Mouse (Mus musculus): ENCODE measurements around the gene Rad51b. TPM values are rescaled to one million over a fixed set of nuclear protein-coding genes. Genes with fewer than 3 reads are reported as not detected.

The Rad51b gene
- polyA plus RNA-seq, 1 experiment, result 13.8 TPM

GRCm38 (mm10) chr12:79389971-79390370 is 92.9 kb downstream of the Rad51b start:
- Histone ChIP-seq H3K9ac (ENCODE audit: low read depth, poor library complexity, severe bottlenecking) (no peak overlapping the region), H3K27ac (ENCODE audit: insufficient read depth, low read length) (no peak overlapping the region), H3K36me3 (ENCODE audit: control insufficient read depth, insufficient read depth, low read length, poor library complexity, severe bottlenecking) (no peaks in the 10 kb centered on the region), H3K4me1 (ENCODE audit: control insufficient read depth, insufficient read depth, low read length) (no peaks in the 10 kb centered on the region), H3K9me3 (replicated peaks; ENCODE audit: control insufficient read depth, insufficient read depth, low read length, poor library complexity, severe bottlenecking) (no peaks in the 10 kb centered on the region), H3K4me3 (ENCODE audit: low read depth, low read length) (no peak overlapping the region), H3K27me3 (ENCODE audit: control insufficient read depth, insufficient read depth, low read length, poor library complexity, severe bottlenecking) (no peaks in the 10 kb centered on the region)
- TF ChIP-seq EP300 (IDR thresholded peaks at IDR 0.05; ENCODE audit: insufficient read depth, low read depth, low read length), result no peak
- TF ChIP-seq POLR2A (IDR thresholded peaks at IDR 0.05; ENCODE audit: insufficient read depth, low read length), result no peak
- no peak for TF ChIP-seq CTCF (IDR thresholded peaks at IDR 0.05; ENCODE audit: low read depth, low read length)

GRCm38 (mm10) chr12:79393636-79394035 is 96.6 kb downstream of the Rad51b start:
- Histone ChIP-seq H3K4me1 (ENCODE audit: control insufficient read depth, insufficient read depth, low read length) (no peaks in the 10 kb centered on the region), H3K9ac (ENCODE audit: low read depth, poor library complexity, severe bottlenecking) (no peak overlapping the region), H3K27me3 (ENCODE audit: control insufficient read depth, insufficient read depth, low read length, poor library complexity, severe bottlenecking) (no peaks in the 10 kb centered on the region), H3K9me3 (replicated peaks; ENCODE audit: control insufficient read depth, insufficient read depth, low read length, poor library complexity, severe bottlenecking) (no peaks in the 10 kb centered on the region), H3K36me3 (ENCODE audit: control insufficient read depth, insufficient read depth, low read length, poor library complexity, severe bottlenecking) (no peaks in the 10 kb centered on the region), H3K27ac (ENCODE audit: insufficient read depth, low read length) (no peak overlapping the region), H3K4me3 (ENCODE audit: low read depth, low read length) (no peak overlapping the region)
- no peak for TF ChIP-seq CTCF (IDR thresholded peaks at IDR 0.05; ENCODE audit: low read depth, low read length)
- no peak for TF ChIP-seq EP300 (IDR thresholded peaks at IDR 0.05; ENCODE audit: insufficient read depth, low read depth, low read length)
- no peak for TF ChIP-seq POLR2A (IDR thresholded peaks at IDR 0.05; ENCODE audit: insufficient read depth, low read length)

- H3K36me3 ChIP-seq (ENCODE audit: control insufficient read depth, insufficient read depth, low read length, poor library complexity, severe bottlenecking), result no peaks in the 10 kb centered on the region
- H3K9ac ChIP-seq (ENCODE audit: low read depth, poor library complexity, severe bottlenecking), result no peak overlapping the region
- no peak overlapping the region for H3K27ac ChIP-seq (ENCODE audit: insufficient read depth, low read length)
- H3K27me3 ChIP-seq (ENCODE audit: control insufficient read depth, insufficient read depth, low read length, poor library complexity, severe bottlenecking), result no peaks in the 10 kb centered on the region
- H3K4me1 ChIP-seq (ENCODE audit: control insufficient read depth, insufficient read depth, low read length), result no peaks in the 10 kb centered on the region
- H3K9me3 ChIP-seq (replicated peaks; ENCODE audit: control insufficient read depth, insufficient read depth, low read length, poor library complexity, severe bottlenecking), result no peaks in the 10 kb centered on the region
- no peak for TF ChIP-seq CTCF (IDR thresholded peaks at IDR 0.05; ENCODE audit: low read depth, low read length)
- no peak for TF ChIP-seq EP300 (IDR thresholded peaks at IDR 0.05; ENCODE audit: insufficient read depth, low read depth, low read length)
- TF ChIP-seq POLR2A (IDR thresholded peaks at IDR 0.05; ENCODE audit: insufficient read depth, low read length), result no peak
- no peak overlapping the region for H3K4me3 ChIP-seq (ENCODE audit: low read depth, low read length)
Measured at GRCm38 (mm10) chr12:79403992-79404391, 106.9 kb downstream of the Rad51b start.

GRCm38 (mm10) chr12:79404494-79404893 is 107.4 kb downstream of the Rad51b start:
- H3K9ac ChIP-seq (ENCODE audit: low read depth, poor library complexity, severe bottlenecking), result no peak overlapping the region
- no peaks in the 10 kb centered on the region for H3K36me3 ChIP-seq (ENCODE audit: control insufficient read depth, insufficient read depth, low read length, poor library complexity, severe bottlenecking)
- H3K4me1 ChIP-seq (ENCODE audit: control insufficient read depth, insufficient read depth, low read length), result no peaks in the 10 kb centered on the region
- H3K4me3 ChIP-seq (ENCODE audit: low read depth, low read length), result no peak overlapping the region
- no peaks in the 10 kb centered on the region for H3K9me3 ChIP-seq (replicated peaks; ENCODE audit: control insufficient read depth, insufficient read depth, low read length, poor library complexity, severe bottlenecking)
- no peaks in the 10 kb centered on the region for H3K27me3 ChIP-seq (ENCODE audit: control insufficient read depth, insufficient read depth, low read length, poor library complexity, severe bottlenecking)
- no peak for TF ChIP-seq CTCF (IDR thresholded peaks at IDR 0.05; ENCODE audit: low read depth, low read length)
- TF ChIP-seq EP300 (IDR thresholded peaks at IDR 0.05; ENCODE audit: insufficient read depth, low read depth, low read length), result no peak
- TF ChIP-seq POLR2A (IDR thresholded peaks at IDR 0.05; ENCODE audit: insufficient read depth, low read length), result no peak
- no peak overlapping the region for H3K27ac ChIP-seq (ENCODE audit: insufficient read depth, low read length)

GRCm38 (mm10) chr12:79408677-79409076 is 111.6 kb downstream of the Rad51b start:
- Histone ChIP-seq H3K27ac (ENCODE audit: insufficient read depth, low read length) (no peak overlapping the region), H3K4me3 (ENCODE audit: low read depth, low read length) (no peak overlapping the region)
- TF ChIP-seq EP300 (IDR thresholded peaks at IDR 0.05; ENCODE audit: insufficient read depth, low read depth, low read length) (no peak), POLR2A (IDR thresholded peaks at IDR 0.05; ENCODE audit: insufficient read depth, low read length) (no peak), CTCF (IDR thresholded peaks at IDR 0.05; ENCODE audit: low read depth, low read length) (no peak)

GRCm38 (mm10) chr12:79409126-79409860 is 112.2 kb downstream of the Rad51b start:
- TF ChIP-seq EP300 (IDR thresholded peaks at IDR 0.05; ENCODE audit: insufficient read depth, low read depth, low read length) (no peak), POLR2A (IDR thresholded peaks at IDR 0.05; ENCODE audit: insufficient read depth, low read length) (no peak), CTCF (IDR thresholded peaks at IDR 0.05; ENCODE audit: low read depth, low read length) (no peak)
- Histone ChIP-seq H3K4me1 (ENCODE audit: control insufficient read depth, insufficient read depth, low read length) (no peaks in the 10 kb centered on the region), H3K9ac (ENCODE audit: low read depth, poor library complexity, severe bottlenecking) (no peak overlapping the region), H3K4me3 (ENCODE audit: low read depth, low read length) (no peak overlapping the region), H3K9me3 (replicated peaks; ENCODE audit: control insufficient read depth, insufficient read depth, low read length, poor library complexity, severe bottlenecking) (no peaks in the 10 kb centered on the region), H3K27ac (ENCODE audit: insufficient read depth, low read length) (no peak overlapping the region), H3K36me3 (ENCODE audit: control insufficient read depth, insufficient read depth, low read length, poor library complexity, severe bottlenecking) (no peaks in the 10 kb centered on the region), H3K27me3 (ENCODE audit: control insufficient read depth, insufficient read depth, low read length, poor library complexity, severe bottlenecking) (no peaks in the 10 kb centered on the region)

More at GRCm38 (mm10) chr12:79408677-79409076, 111.6 kb downstream of the Rad51b start:
- Histone ChIP-seq H3K36me3 (ENCODE audit: control insufficient read depth, insufficient read depth, low read length, poor library complexity, severe bottlenecking) (no peaks in the 10 kb centered on the region), H3K9ac (ENCODE audit: low read depth, poor library complexity, severe bottlenecking) (no peak overlapping the region), H3K4me1 (ENCODE audit: control insufficient read depth, insufficient read depth, low read length) (no peaks in the 10 kb centered on the region), H3K9me3 (replicated peaks; ENCODE audit: control insufficient read depth, insufficient read depth, low read length, poor library complexity, severe bottlenecking) (no peaks in the 10 kb centered on the region), H3K27me3 (ENCODE audit: control insufficient read depth, insufficient read depth, low read length, poor library complexity, severe bottlenecking) (no peaks in the 10 kb centered on the region)
